Mouse (Mus musculus): ENCODE data around the gene Ahsa1. TPM values are rescaled to one million over a fixed set of nuclear protein-coding genes. Genes with fewer than 3 reads are reported as not detected.

The Ahsa1 gene
- total and polyA plus RNA-seq, 2 experiments from 2014 or later, result 137 to 187 TPM

DNA sequence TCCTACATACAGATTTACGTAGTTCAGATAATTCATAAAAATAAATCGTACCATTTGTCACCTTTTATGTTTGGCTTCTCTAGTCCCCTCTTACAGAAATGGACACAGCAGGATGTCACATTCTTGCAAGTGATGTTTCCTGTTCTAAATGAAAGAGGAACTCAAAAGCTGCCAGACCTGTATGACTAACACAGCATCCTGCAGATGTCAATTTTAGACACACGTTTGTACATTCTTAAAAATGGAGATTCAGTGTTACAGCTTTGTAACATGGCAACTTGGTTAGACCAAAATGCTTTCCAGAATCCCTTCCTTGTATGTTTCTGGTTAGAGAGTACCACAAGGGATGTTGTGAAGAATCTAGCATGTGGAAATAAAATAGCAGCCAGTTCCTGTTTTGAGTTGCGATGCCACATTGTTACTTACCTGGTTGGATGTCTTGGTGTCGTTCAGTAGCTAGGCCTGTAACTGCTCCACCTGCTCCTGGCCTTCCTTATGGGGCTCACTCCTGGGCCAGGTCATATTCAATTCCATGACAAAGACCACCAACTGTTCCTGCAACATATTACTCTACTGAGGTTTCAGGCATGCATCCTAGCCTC lies 29.3 kb upstream of the Ahsa1 start:
- H3K4me3 ChIP-seq (ENCODE audit: low read depth, low read length), result no peak overlapping the region
- no peak overlapping the region for H3K27ac ChIP-seq (ENCODE audit: low read depth, low read length)
- no peak for ATAC-seq
- DNase-seq, result no peak
- H3K36me3 ChIP-seq (ENCODE audit: insufficient read depth), result peaks cover 35% of the 10 kb centered on the region
- H3K27me3 ChIP-seq (ENCODE audit: insufficient read depth, low read length), result no peaks in the 10 kb centered on the region
- TF ChIP-seq CTCF (IDR thresholded peaks at IDR 0.05; ENCODE audit: low read depth), result no peak
- no peak overlapping the region for H3K4me2 ChIP-seq (ENCODE audit: low read depth)
- no peaks in the 10 kb centered on the region for H3K9me3 ChIP-seq (ENCODE audit: low read length)
- WGBS, result 89% methylated on average over 5 of the region's 5 CpGs
- no peaks in the 10 kb centered on the region for H3K4me1 ChIP-seq (ENCODE audit: insufficient read depth)
- no peak overlapping the region for H3K9ac ChIP-seq

DNA sequence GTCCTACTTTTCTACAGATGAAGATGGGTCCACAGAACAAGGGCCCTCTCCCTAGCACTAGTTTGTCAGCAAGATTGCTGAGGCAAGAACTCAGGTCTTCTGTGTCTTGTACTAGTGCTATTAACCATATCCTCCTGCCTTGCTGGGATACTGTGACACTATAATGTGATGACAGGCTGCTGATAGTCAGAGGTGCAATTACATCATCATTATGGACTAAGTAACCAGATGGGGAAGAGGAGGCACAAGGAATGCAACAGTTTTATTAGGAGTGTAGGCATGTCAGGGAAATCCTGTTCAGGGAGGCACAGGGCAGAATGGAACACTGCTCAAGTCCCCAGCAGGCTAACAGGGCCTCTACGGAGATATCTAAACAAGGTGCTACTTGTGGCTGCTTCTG lies 27.6 kb upstream of the Ahsa1 start, which contains the start of gene Noxred1:
TSS of gene Noxred1 (minus strand) at position 101 of the 400 bp plus-strand sequence.
- ATAC-seq (no peak), DNase-seq (no peak)
- Histone ChIP-seq H3K4me3 (ENCODE audit: low read depth, low read length) (no peak within 1 kb of the TSS), H3K4me1 (ENCODE audit: insufficient read depth) (no peaks in the 10 kb centered on the region), H3K36me3 (ENCODE audit: insufficient read depth) (peaks cover 45% of the 10 kb centered on the region), H3K9me3 (ENCODE audit: low read length) (no peaks in the 10 kb centered on the region), H3K27ac (ENCODE audit: low read depth, low read length) (no peak within 1 kb of the TSS), H3K27me3 (ENCODE audit: insufficient read depth, low read length) (no peaks in the 10 kb centered on the region), H3K4me2 (ENCODE audit: low read depth) (no peak within 1 kb of the TSS), H3K9ac (no peak within 1 kb of the TSS)
- 77% methylated on average over 1 of the region's 1 CpGs for WGBS
- TF ChIP-seq CTCF (IDR thresholded peaks at IDR 0.05; ENCODE audit: low read depth), result no peak

DNA sequence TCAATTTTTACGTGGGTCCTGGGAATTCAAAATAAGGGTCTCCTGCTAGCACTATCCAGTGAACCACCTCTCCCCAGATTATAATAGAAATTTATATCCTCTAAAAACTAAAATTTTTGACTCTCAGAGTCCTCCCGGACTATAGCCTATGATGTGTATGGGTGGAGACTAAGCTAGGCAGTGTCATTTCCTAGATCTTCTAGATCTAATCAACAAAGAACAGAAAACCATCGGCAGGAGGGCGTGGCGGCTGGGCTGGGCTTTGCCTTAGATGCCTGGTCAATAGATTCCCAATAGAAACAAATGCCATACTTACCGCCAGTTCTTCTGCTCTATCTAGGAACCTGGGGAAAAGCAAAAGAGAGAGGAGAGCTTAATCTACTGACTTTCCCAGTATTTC lies 16.1 kb upstream of the Ahsa1 start:
- no peak overlapping the region for H3K27ac ChIP-seq (ENCODE audit: low read depth, low read length)
- 90% methylated on average over 6 of the region's 6 CpGs for WGBS
- DNase-seq (no peak), ATAC-seq (no peak)
- H3K9ac ChIP-seq, result no peak overlapping the region
- no peaks in the 10 kb centered on the region for H3K9me3 ChIP-seq (ENCODE audit: low read length)
- H3K4me1 ChIP-seq (ENCODE audit: insufficient read depth), result no peaks in the 10 kb centered on the region
- peaks cover 80% of the 10 kb centered on the region for H3K36me3 ChIP-seq (ENCODE audit: insufficient read depth)
- H3K4me2 ChIP-seq (ENCODE audit: low read depth), result no peak overlapping the region
- no peak overlapping the region for H3K4me3 ChIP-seq (ENCODE audit: low read depth, low read length)
- TF ChIP-seq CTCF (IDR thresholded peaks at IDR 0.05; ENCODE audit: low read depth), result no peak
- H3K27me3 ChIP-seq (ENCODE audit: insufficient read depth, low read length), result no peaks in the 10 kb centered on the region

DNA sequence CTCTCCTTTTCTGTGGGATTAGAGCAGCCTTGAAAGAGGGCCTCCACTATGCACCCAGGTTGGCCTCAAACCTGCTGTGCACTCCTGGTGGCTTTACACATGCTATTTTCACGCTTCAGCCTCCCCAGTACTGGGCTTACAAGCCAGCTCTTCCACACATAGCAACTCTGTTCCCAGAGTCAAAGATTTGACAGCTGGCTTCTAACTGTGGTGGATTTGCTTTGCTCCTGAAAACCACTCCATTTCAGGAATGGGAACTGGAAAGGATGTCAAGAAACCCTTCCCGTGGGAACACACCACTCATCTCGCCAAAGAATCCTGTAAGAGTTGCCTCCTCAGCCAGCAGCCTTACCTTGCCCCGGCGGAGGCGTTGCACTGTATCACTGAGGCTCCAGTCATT lies 12.4 kb upstream of the Ahsa1 start:
- ATAC-seq (no peak), DNase-seq (no peak)
- Histone ChIP-seq H3K36me3 (ENCODE audit: insufficient read depth) (peaks cover 90% of the 10 kb centered on the region), H3K4me3 (ENCODE audit: low read depth, low read length) (no peak overlapping the region), H3K27me3 (ENCODE audit: insufficient read depth, low read length) (no peaks in the 10 kb centered on the region), H3K9me3 (ENCODE audit: low read length) (no peaks in the 10 kb centered on the region), H3K27ac (ENCODE audit: low read depth, low read length) (no peak overlapping the region), H3K4me2 (ENCODE audit: low read depth) (no peak overlapping the region), H3K4me1 (ENCODE audit: insufficient read depth) (no peaks in the 10 kb centered on the region), H3K9ac (no peak overlapping the region)
- WGBS, result 92% methylated on average over 6 of the region's 6 CpGs
- no peak for TF ChIP-seq CTCF (IDR thresholded peaks at IDR 0.05; ENCODE audit: low read depth)

DNA sequence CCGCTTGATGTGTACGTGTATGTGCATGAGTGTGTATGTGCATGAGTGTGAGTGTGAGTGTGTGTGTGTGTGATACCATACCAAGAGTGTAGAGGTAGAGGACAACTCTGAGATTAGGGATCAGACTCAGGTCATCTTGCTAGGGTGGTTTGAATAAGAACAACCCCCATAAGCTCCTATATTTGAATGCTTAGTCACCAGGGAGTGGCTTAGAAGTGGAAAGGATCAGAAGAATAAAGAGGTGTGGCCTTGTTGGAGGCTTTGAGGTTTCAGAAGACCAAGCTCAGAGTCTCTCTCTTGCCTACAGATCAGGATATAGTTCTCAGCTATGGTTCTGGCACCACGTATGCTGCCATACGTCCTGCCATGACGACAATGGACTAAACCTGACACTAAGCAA lies 9.7 kb upstream of the Ahsa1 start:
- no peak overlapping the region for H3K27ac ChIP-seq (ENCODE audit: low read depth, low read length)
- no peak overlapping the region for H3K4me3 ChIP-seq (ENCODE audit: low read depth, low read length)
- no peaks in the 10 kb centered on the region for H3K4me1 ChIP-seq (ENCODE audit: insufficient read depth)
- ATAC-seq, result no peak
- no peak for TF ChIP-seq CTCF (IDR thresholded peaks at IDR 0.05; ENCODE audit: low read depth)
- H3K36me3 ChIP-seq (ENCODE audit: insufficient read depth), result peaks cover 84% of the 10 kb centered on the region
- H3K9me3 ChIP-seq (ENCODE audit: low read length), result no peaks in the 10 kb centered on the region
- no peak overlapping the region for H3K9ac ChIP-seq
- WGBS, result 94% methylated on average over 5 of the region's 5 CpGs
- H3K27me3 ChIP-seq (ENCODE audit: insufficient read depth, low read length), result no peaks in the 10 kb centered on the region
- H3K4me2 ChIP-seq (ENCODE audit: low read depth), result no peak overlapping the region
- DNase-seq, result no peak

DNA sequence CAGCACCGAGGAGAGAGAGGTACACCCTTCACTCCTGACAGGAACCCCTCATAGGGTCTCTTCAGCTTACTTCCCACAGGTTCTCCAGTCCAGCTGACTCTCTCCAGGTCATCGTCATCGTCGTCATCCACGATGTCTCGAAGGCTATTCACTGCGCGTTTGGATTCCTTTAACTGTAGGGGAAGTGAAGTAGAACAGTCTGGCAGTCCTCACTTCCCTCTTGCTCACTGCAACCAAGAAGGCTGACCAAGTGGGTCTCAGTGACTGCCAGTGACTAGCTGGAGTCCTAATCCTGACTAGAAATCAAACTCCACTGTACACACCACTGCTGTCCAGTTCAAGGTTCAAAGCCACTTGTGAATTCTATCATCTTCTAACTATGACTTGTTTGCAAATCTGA lies 5.7 kb upstream of the Ahsa1 start:
- H3K27me3 ChIP-seq (ENCODE audit: insufficient read depth, low read length), result no peaks in the 10 kb centered on the region
- TF ChIP-seq CTCF (IDR thresholded peaks at IDR 0.05; ENCODE audit: low read depth), result no peak
- no peak for DNase-seq
- peaks cover 7% of the 10 kb centered on the region; the same call in 1 of the 2 replicates for H3K4me1 ChIP-seq (ENCODE audit: insufficient read depth)
- no peak for ATAC-seq
- no peak overlapping the region for H3K9ac ChIP-seq
- H3K4me2 ChIP-seq (ENCODE audit: low read depth), result no peak overlapping the region
- no peak overlapping the region for H3K4me3 ChIP-seq (ENCODE audit: low read depth, low read length)
- no peak overlapping the region for H3K27ac ChIP-seq (ENCODE audit: low read depth, low read length)
- WGBS, result 98% methylated on average over 8 of the region's 8 CpGs
- no peaks in the 10 kb centered on the region for H3K9me3 ChIP-seq (ENCODE audit: low read length)
- peaks cover 65% of the 10 kb centered on the region for H3K36me3 ChIP-seq (ENCODE audit: insufficient read depth)

DNA sequence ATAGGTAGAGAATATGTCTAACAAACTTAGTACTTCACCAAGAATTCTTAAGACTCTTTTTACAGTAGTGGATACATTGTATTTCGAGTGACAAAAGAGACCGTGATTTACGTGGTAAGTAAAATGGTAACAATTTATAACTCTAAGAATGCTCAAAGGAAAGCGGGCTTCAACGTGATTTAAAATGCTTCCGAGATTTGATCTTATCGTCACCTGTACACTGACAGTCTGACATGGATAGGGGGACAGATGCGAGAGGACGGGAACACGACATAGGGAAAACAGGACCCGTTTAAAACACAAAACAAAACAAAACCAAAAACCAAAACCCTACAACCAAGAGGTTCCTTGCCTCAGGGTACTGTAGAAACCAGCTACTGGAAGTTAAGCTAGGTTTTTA lies 835 bp upstream of the Ahsa1 start:
- H3K36me3 ChIP-seq (ENCODE audit: insufficient read depth), result peaks cover 36% of the 10 kb centered on the region
- no peak for TF ChIP-seq CTCF (IDR thresholded peaks at IDR 0.05; ENCODE audit: low read depth)
- 19% methylated on average over 11 of the region's 11 CpGs for WGBS

More for the DNA sequence above, 835 bp upstream of the Ahsa1 start:
- no peak for ATAC-seq
- Histone ChIP-seq H3K27ac (ENCODE audit: low read depth, low read length) (peak overlapping the region; percentile 89), H3K27me3 (ENCODE audit: insufficient read depth, low read length) (no peaks in the 10 kb centered on the region), H3K4me1 (ENCODE audit: insufficient read depth) (peaks cover 16% of the 10 kb centered on the region), H3K4me2 (ENCODE audit: low read depth) (peak overlapping the region; percentile 70), H3K9ac (peak overlapping the region; percentile 85), H3K4me3 (ENCODE audit: low read depth, low read length) (peak overlapping the region; percentile 66), H3K9me3 (ENCODE audit: low read length) (no peaks in the 10 kb centered on the region)
- no peak for DNase-seq
